Mouse (Mus musculus) adrenal gland, adult 10 weeks (tissue): ENCODE measurements around the gene Rgs9bp. TPM values are rescaled to one million over a fixed set of nuclear protein-coding genes. Genes with fewer than 3 reads are reported as not detected.

Experiments used
- polyA plus RNA-seq: library from polyadenylated mRNA; stranded (reverse); fragments of 350-450 nt; fragmentation: Illumina TruSeq; extraction: RNeasy Lipid Tissue Mini Kit (QIAGEN cat#74804); gene quantifications from one replicate; pipeline ENCODE4 v1.2.3, GENCODE M21; 2014; ENCODE audit warnings: low read depth, low replicate concordance

Rgs9bp gene
- 0.29 TPM for polyA plus RNA-seq

GRCm38 (mm10) chr7:35585191-35586054 lies at the start of gene Rgs9bp:
Gene Rgs9bp (minus strand): TSS chr7:35585582.

DNA sequence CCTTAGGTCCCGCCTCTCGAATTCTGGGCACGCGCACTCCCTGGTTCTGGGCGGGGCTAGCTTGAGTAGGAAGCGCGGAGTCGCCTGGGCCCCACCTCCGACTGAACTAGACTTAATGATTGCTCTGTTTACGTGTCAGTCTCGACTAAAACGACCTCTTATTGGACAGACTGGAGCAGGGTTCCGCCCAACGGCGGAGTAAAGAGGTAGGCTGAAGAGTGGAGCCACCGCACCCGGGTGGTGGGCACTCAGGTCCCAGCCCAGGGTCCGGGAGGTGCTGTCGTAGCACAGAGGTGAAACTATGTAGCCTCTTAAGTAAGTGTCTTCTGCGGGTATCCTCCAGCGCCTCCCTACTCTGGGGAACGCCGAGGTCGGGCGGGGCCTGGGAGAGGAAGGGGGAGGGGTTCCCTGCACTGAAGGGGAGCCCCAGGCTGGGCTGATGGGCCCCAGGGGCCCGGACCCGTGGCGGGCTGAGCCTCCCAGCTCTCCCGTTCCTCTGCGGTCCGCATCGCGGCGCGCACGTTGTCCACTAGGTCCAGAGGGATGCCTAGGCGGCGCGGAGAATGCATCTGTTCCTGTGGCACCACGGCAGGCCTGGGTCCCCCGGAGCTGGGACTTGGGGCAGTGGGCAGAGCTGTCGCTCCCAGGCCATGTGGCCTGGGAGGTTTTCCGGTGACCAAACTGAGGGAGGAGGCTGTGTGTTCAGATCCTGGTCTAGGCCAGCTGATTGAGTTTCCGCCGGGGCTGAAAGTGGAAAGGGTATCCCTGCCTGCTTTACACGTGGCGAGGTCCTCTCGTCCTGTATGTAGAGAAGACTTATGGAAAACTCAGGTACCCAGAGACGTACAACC lies 898 bp upstream of the Rgs9bp start, which contains the start of gene Ankrd27:
Gene Ankrd27, plus strand, starts transcription at position 190 of the 851 bp plus-strand sequence.

DNA sequence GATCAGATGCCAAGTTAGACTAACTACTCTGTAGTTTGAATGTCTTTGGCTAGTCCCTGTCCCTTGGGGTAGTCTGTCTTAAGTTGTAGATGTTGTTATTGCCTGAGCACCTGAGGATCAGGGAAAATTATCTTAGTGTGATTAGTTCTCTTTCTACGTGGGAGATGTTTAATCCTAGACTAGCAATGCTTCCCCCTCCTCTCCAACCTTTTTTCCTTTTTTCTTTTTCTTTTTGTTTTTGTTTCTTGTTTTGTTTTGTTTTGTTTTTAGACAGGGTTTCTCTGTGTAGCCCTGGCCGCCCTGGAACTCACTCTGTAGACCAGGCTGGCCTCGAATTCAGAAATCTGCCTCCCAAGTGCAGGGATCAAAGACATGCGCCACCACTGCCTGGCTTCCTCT lies 29.2 kb downstream of the Rgs9bp start, which contains the start of gene Nudt19:
Gene Nudt19, minus strand, starts transcription at position 100 of the 399 bp plus-strand sequence.

GRCm38 (mm10) chr7:35537562-35537961 lies 47.8 kb downstream of the Rgs9bp start, which contains the start of gene Tdrd12:
Gene Tdrd12 (minus strand): TSS chr7:35537745.

Other genes with a start within 250 kb of the Rgs9bp start
- gene Faap24, start 188.7 kb downstream of the Rgs9bp start, polyA plus RNA-seq, result 3.7 TPM
- gene Cep89, start 188.5 kb downstream of the Rgs9bp start, polyA plus RNA-seq, result 8.6 TPM
- not detected for gene Slc7a9, start 136.8 kb downstream of the Rgs9bp start, polyA plus RNA-seq
- gene Tdrd12, start 47.8 kb downstream of the Rgs9bp start, polyA plus RNA-seq, result not detected
- gene Nudt19, start 29.3 kb downstream of the Rgs9bp start, polyA plus RNA-seq, result 221 TPM
- gene Ankrd27, start 662 bp upstream of the Rgs9bp start, polyA plus RNA-seq, result 8.7 TPM
- 263 TPM for gene Pdcd5, start 61.9 kb upstream of the Rgs9bp start, polyA plus RNA-seq
- gene Dpy19l3, start 168.9 kb upstream of the Rgs9bp start, polyA plus RNA-seq, result 117 TPM
- 13.1 TPM for gene Zfp507, start 217.4 kb upstream of the Rgs9bp start, polyA plus RNA-seq